Mouse (Mus musculus): Measurements from ENCODE around the gene Hnrnpl. TPM values are rescaled to one million over a fixed set of nuclear protein-coding genes. Genes with fewer than 3 reads are reported as not detected.
A peak's percentile ranks its signal among the peaks of the same experiment; 100 is the strongest.

The Hnrnpl gene
- total RNA-seq, 2 experiments from 2014 or later = 410 to 476 TPM

GRCm38 (mm10) chr7:28793834-28794233 lies 14.5 kb upstream of the Hnrnpl start:
- no peak for DNase-seq (ENCODE audit: low spot score in 2 of 2)
- peak; percentile 72 for TF ChIP-seq CTCF (conservative IDR thresholded peaks at IDR 0.05)
- Histone ChIP-seq H3K27ac (no peak overlapping the region), H3K4me3 (no peak overlapping the region)

- no peak overlapping the region for H3K27ac ChIP-seq
- DNase-seq (ENCODE audit: low spot score in 2 of 2) = no peak
- H3K4me3 ChIP-seq = no peak overlapping the region
- no peak for TF ChIP-seq CTCF (conservative IDR thresholded peaks at IDR 0.05)
These were observed 13.8 kb upstream of the Hnrnpl start for GRCm38 (mm10) chr7:28794496-28794895.

- H3K27ac ChIP-seq = peak overlapping the region; percentile 72; the same call in 1 of the 2 replicates
- no peak for TF ChIP-seq CTCF (conservative IDR thresholded peaks at IDR 0.05)
- H3K4me3 ChIP-seq = no peak overlapping the region
- DNase-seq (ENCODE audit: low spot score in 2 of 2) = no peak
These were observed 12.5 kb upstream of the Hnrnpl start for GRCm38 (mm10) chr7:28795832-28796231.

- peak; percentile 100 for TF ChIP-seq CTCF (conservative IDR thresholded peaks at IDR 0.05)
- peak in 1 of 2 experiments; percentile 81 for DNase-seq (ENCODE audit: low spot score in 2 of 2)
- H3K27ac ChIP-seq = peak overlapping the region; percentile 72; the same call in 1 of the 2 replicates
- peak overlapping the region; percentile 49 for H3K4me3 ChIP-seq
These were observed 11.8 kb upstream of the Hnrnpl start for GRCm38 (mm10) chr7:28796562-28796975.

- Histone ChIP-seq H3K27ac (no peak overlapping the region), H3K4me3 (no peak overlapping the region)
- no peak for DNase-seq (ENCODE audit: low spot score in 2 of 2)
- TF ChIP-seq CTCF (conservative IDR thresholded peaks at IDR 0.05) = no peak
These were observed 8.3 kb upstream of the Hnrnpl start for GRCm38 (mm10) chr7:28799994-28800393.

GRCm38 (mm10) chr7:28801451-28801850 lies 6.9 kb upstream of the Hnrnpl start:
- DNase-seq (ENCODE audit: low spot score in 2 of 2) = no peak
- no peak overlapping the region for H3K4me3 ChIP-seq
- TF ChIP-seq CTCF (conservative IDR thresholded peaks at IDR 0.05) = no peak
- H3K27ac ChIP-seq = peak overlapping the region; percentile 78

GRCm38 (mm10) chr7:28801901-28802670 lies 6.3 kb upstream of the Hnrnpl start:
- peak; percentile 33; the same call in 1 of the 2 replicates for TF ChIP-seq CTCF (conservative IDR thresholded peaks at IDR 0.05)
- DNase-seq (ENCODE audit: low spot score in 2 of 2) = no peak

GRCm38 (mm10) chr7:28802846-28803588 lies 5.3 kb upstream of the Hnrnpl start:
- TF ChIP-seq CTCF (conservative IDR thresholded peaks at IDR 0.05) = no peak
- Histone ChIP-seq H3K27ac (peak overlapping the region; percentile 78), H3K4me3 (no peak overlapping the region)
- no peak for DNase-seq (ENCODE audit: low spot score in 2 of 2)

More at GRCm38 (mm10) chr7:28801901-28802670, 6.3 kb upstream of the Hnrnpl start:
- Histone ChIP-seq H3K27ac (peak overlapping the region; percentile 78), H3K4me3 (no peak overlapping the region)

- TF ChIP-seq CTCF (conservative IDR thresholded peaks at IDR 0.05) = no peak
- H3K27ac ChIP-seq = no peak overlapping the region
- no peak overlapping the region for H3K4me3 ChIP-seq
- no peak for DNase-seq (ENCODE audit: low spot score in 2 of 2)
These were observed 4.6 kb upstream of the Hnrnpl start for GRCm38 (mm10) chr7:28803756-28804155.

GRCm38 (mm10) chr7:28806869-28807268 lies 1.5 kb upstream of the Hnrnpl start:
- peak; percentile 30 for TF ChIP-seq CTCF (conservative IDR thresholded peaks at IDR 0.05)
- 0 out of 2 replicates have a peak overlapping the region, but pooled peaks have one; percentile 28 for H3K27ac ChIP-seq

GRCm38 (mm10) chr7:28807641-28808220 lies 610 bp upstream of the Hnrnpl start:
- TF ChIP-seq CTCF (conservative IDR thresholded peaks at IDR 0.05) = no peak
- Histone ChIP-seq H3K27ac (peak overlapping the region; percentile 99), H3K4me3 (peak overlapping the region; percentile 96)
- DNase-seq (ENCODE audit: low spot score in 2 of 2) = no peak

More at GRCm38 (mm10) chr7:28806869-28807268, 1.5 kb upstream of the Hnrnpl start:
- H3K4me3 ChIP-seq = no peak overlapping the region
- no peak for DNase-seq (ENCODE audit: low spot score in 2 of 2)

- Histone ChIP-seq H3K27ac (peak overlapping the region; percentile 99), H3K4me3 (peak overlapping the region; percentile 96)
- TF ChIP-seq CTCF (conservative IDR thresholded peaks at IDR 0.05) = no peak; the same call in 1 of the 2 replicates
- peak; percentile 94 to 96 for DNase-seq (ENCODE audit: low spot score in 2 of 2)
These were observed 634 bp downstream of the Hnrnpl start for GRCm38 (mm10) chr7:28808957-28809393.

All from layer of hippocampus, adult 2 months (tissue).